Mouse (Mus musculus): ENCODE results near the gene Grid2ip.
"Not testable (repeated sequence)": the region's sequence is repeated elsewhere in the genome, so short reads cannot be mapped to it uniquely, and the experiment has no call there.

The Grid2ip gene

DNA sequence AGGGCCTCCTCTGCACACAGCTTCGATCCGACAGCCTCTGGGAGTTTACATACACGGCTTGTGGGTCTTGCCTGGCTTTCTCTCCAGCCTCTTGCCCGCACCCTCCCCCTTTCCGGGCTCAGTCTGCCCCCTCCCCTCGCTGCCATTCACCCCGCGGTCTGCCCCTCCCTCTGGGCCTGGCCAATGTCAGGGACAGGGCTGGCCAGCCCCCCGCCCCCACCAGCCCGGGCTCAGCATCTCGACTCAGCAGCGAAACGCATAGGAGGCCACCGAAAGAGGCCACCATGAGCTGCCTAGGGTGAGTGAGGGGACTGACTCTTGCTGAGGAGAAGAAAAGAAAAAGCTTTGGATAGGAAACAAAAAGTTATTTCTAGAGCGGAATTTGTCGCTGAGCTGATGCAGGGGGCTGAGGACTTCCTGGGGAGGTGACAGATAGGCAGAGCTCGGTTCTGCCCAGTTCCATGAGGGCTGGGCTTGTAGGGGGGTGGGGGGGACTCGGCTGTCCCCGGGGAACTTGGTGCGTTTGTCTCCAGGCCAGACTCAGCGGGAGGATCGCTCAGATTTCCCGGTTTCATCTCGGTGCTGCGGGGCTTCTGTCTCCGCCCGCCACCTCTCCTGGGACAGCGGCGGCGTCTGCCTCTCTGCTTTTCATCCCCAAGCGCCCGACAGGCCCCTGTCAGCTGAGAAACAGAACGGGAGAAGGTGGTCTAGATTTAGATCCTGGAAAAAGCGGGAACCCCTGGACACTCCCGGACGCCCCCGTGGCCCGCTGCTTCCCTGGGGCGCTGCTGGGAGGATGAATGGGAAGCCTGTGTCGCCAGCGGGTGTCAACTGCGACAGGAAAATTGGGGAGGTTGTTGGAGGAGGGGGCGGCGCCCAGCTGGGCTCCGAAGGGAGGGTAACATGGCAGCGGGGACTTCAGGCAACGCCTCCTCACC lies 6.8 kb downstream of the Grid2ip start:
- peak; percentile 67 for DNase-seq

DNA sequence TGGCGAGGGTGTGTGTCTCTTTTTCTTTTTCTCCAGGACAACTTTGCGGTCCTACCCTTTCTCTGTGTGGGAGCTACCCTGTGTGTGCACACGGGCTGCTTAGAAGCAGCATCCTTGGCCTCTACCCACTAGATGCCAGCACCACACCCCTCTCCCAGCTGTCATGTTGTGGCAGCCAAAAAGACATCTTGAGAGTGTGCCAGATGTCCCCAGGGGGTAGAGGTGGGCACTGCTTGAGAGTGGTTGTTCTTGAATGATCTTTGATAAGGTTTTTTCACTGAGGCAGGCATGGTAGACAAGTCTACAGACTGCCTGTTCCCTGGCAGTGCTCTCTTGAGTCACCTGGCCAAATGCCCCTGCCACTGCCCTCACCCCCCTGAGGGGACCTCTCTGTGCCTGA lies 10.8 kb downstream of the Grid2ip start:
- DNase-seq, result no peak

GRCm38 (mm10) chr5:143369611-143370255 lies 12.6 kb downstream of the Grid2ip start:
- peak; percentile 34 for DNase-seq

GRCm38 (mm10) chr5:143370416-143371145 lies 13.4 kb downstream of the Grid2ip start:
- DNase-seq, result no peak

DNA sequence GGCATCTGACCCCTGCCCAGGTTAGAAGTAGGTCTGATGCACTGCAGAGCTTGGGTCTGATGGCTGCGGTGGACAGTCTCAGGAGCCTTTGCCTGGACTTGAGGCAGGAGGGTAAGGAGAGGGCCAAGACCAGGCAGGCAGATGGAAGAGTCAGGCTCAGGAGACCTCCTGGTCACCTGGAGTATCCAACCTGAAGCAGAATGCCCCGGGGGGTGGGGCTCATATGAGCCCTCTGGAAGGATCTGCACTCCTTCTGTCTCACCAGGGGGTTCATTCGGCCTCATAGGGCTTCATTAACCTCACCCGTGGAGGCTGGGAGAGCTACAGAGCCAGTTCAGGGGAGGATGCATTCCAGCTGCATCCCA lies 14.0 kb downstream of the Grid2ip start:
- no peak for DNase-seq

GRCm38 (mm10) chr5:143372818-143373217 lies 15.7 kb downstream of the Grid2ip start:
- DNase-seq, result peak; percentile 32

- DNase-seq, result peak; percentile 84
Measured at GRCm38 (mm10) chr5:143375242-143375641, 18.1 kb downstream of the Grid2ip start.

GRCm38 (mm10) chr5:143376156-143376555 lies 19.0 kb downstream of the Grid2ip start:
- DNase-seq, result peak; percentile 21

DNA sequence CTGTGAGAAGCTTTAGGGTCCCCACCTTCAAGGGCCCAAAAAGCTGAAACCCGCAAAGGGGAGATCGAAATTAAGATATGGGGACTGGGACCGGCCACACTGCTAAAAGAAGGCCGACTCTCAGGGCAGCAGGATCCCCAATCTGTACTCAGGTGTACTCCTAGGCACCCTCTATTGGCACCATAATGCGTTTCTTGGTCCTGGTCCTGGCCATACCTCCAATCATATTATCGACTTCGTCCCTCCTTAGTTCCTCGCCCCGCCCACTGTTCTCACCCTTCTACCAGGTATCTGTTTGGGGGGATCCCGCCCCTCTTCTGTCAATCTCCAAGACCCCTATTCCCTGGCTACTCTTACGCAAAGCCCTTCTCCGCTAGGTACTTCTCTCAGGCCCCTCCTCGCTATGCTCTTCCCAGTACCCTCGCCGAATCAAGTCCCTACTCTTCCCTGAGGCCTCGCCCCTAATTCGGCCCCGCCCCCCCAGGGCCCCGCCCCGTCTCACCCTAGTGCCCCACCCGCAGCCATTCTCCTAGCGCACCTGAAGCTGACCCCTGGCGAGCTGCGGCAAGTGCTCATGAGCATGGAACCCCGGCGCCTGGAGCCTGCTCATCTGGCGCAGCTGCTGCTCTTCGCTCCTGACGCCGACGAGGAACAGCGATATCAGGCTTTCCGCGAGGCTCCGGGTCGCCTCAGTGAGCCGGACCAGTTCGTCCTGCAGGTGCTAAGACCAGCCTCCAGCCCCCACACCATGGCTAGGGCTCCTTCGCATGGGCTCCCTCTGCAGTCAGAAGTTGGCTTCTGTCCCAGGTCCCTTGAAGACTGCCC lies 29.9 kb downstream of the Grid2ip start:
- peak; percentile 57 for DNase-seq

- DNase-seq, result no peak
Measured at GRCm38 (mm10) chr5:143394184-143394583, 37.0 kb downstream of the Grid2ip start.

- not testable (repeated sequence) for DNase-seq
Measured at GRCm38 (mm10) chr5:143394966-143395365, 37.8 kb downstream of the Grid2ip start.

GRCm38 (mm10) chr5:143395649-143396048 lies 38.5 kb downstream of the Grid2ip start:
- DNase-seq, result peak; percentile 26

- DNase-seq, result no peak
Measured at GRCm38 (mm10) chr5:143400501-143400900, 43.4 kb downstream of the Grid2ip start.

- DNase-seq, result no peak
Measured at GRCm38 (mm10) chr5:143401556-143401955, 44.4 kb downstream of the Grid2ip start.

GRCm38 (mm10) chr5:143403221-143404147 lies 46.3 kb downstream of the Grid2ip start, which contains the start of gene Kdelr2:
Gene Kdelr2 (plus strand): TSS chr5:143403838.
- peak; percentile 96 for DNase-seq

- no peak for DNase-seq
Measured at GRCm38 (mm10) chr5:143404148-143404930, 47.2 kb downstream of the Grid2ip start.

DNA sequence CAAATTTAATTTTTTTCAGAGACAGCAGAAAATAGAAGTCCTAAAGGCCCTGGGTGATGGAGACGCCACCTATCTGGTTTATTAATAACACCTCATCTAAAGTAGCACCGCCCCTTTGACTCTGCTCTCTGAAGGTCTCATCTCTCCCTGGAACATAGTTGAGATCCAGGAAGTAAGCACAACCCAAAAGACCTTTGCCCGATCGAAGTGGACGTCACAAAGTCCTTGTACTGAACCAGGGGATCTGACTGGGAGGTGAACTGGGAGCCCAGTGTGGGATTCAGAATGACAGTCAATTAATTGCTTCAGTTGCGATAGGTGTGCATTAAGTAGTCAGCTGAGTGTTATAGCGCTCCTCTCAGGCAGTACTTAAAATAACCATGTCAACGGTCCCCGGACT lies 48.1 kb downstream of the Grid2ip start:
- peak; percentile 27 for DNase-seq

DNA sequence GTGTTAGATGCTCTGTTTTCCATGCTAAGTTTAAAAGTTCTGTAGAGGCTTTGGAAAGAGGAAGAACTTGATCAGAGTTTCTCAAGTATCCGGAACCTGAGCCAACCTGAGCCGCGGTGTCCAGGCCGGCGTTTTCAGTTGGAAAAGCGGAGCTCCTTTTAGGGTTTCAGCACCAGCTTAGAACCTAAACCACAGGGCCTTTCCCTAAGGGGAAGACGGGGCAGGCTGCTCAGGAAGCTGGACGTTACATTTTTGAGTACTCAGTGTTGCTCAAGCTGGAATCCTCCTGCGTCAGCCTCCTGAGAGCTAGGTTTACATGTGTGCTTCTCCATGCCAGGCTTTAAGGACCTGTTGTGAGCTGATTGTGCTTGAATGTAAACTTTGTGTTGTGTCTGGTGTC lies 49.4 kb downstream of the Grid2ip start:
- no peak for DNase-seq

GRCm38 (mm10) chr5:143409239-143409638 lies 52.1 kb downstream of the Grid2ip start:
- peak; percentile 21 for DNase-seq

DNA sequence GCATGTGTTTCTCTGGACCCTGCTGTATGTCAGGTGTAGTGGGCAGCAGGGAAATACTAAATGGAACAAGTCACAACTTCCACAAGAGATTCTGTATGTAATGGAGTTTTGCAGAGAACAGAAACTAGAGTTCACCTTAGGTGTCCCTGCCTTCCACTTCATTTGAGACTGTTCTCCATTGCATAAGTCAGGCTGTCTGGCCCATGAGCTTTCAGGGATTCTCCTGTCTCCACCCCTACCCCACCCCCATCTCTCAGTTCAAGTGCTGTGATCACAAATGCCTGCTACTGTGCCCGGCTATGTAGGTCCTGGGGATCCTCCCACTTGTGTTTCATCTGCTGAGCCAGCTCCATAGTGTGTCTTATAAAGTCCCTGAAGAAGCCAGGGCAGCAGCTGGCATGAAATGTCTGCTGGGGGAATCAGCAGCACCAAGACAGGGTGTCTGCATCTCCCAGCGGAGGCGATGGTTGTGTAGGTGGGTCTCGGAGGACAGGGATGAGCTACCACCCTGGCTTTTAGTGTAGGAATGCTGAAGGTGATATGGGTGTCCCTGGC lies 53.8 kb downstream of the Grid2ip start:
- no peak for DNase-seq

All from kidney, postnatal 10 days (tissue).